In the genomic region with DNA sequence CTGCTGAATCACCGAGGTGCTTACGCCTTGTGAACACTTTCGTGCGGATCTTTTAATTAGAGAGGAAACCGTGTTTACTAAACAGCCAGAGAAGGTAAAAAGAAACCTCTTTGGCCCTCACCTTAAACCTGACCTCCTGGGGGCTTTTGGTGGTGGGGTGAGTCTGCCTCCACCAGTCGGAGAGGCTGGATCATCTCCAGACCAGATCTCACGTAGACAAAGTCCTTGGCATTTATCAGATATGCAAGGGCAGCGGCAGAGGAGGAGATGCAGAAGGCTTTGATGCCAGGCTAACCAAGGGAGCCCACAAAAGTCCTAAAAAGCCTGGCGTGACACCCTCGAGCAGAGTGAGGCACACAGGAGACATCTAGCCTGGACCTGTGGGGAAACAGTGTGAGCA, we compare ENCODE assay signal across 17 mouse cellular contexts.
DNase-seq lines count a peak whose midpoint lies in the region; ATAC-seq lines count a peak whose summit lies in the region.
"Had no signal": no experiment of that assay in that cellular context is flagged by ENCODE, and none has a peak within 500 bp of the region (broad histone marks: within the 10 kb centered on the region; RNA-seq: fewer than 3 reads in every experiment).

No protein-coding gene starts in this region.

- peaks cover 20% of the 10 kb centered on the region for H3K4me1 ChIP-seq in lung, embryonic 16.5 days (replicated peaks; ENCODE audit: control insufficient read depth, insufficient read depth, low read length)
- H3K4me1 ChIP-seq in embryonic facial prominence, embryonic 10.5 days = peaks cover 28% of the 10 kb centered on the region
- H3K4me1 ChIP-seq: forebrain, embryonic 13.5 days; hindbrain, embryonic 13.5 days had no signal

- no peak overlapping the region for H3K4me3 ChIP-seq in lung, embryonic 16.5 days (ENCODE audit: low read length)
- no peak overlapping the region for H3K4me3 ChIP-seq in embryonic facial prominence, embryonic 10.5 days
- H3K4me3 ChIP-seq: embryonic facial prominence, embryonic 13.5 days; forebrain, embryonic 13.5 days; heart, adult 2 months; heart, embryonic 12.5 days; hindbrain, embryonic 13.5 days had no signal

- H3K9me3 ChIP-seq in lung, embryonic 16.5 days (ENCODE audit: control insufficient read depth, low read length) = no peaks in the 10 kb centered on the region
- H3K9me3 ChIP-seq in embryonic facial prominence, embryonic 10.5 days = no peaks in the 10 kb centered on the region
- H3K9me3 ChIP-seq: embryonic facial prominence, embryonic 13.5 days; forebrain, embryonic 13.5 days; heart, embryonic 12.5 days; hindbrain, embryonic 13.5 days had no signal

- no peak overlapping the region for H3K27ac ChIP-seq in lung, embryonic 16.5 days (ENCODE audit: low read length)
- peak overlapping the region; percentile 36; the same call in 1 of the 2 replicates for H3K27ac ChIP-seq in embryonic facial prominence, embryonic 10.5 days (replicated peaks)
- H3K27ac ChIP-seq: embryonic facial prominence, embryonic 13.5 days; forebrain, embryonic 13.5 days; heart, adult 2 months; hindbrain, embryonic 13.5 days; hindbrain, postnatal 0 days had no signal

- no peak overlapping the region for H3K4me2 ChIP-seq in lung, embryonic 16.5 days (ENCODE audit: low read depth, low read length)
- H3K4me2 ChIP-seq: embryonic facial prominence, embryonic 13.5 days; forebrain, embryonic 13.5 days; heart, embryonic 12.5 days; hindbrain, embryonic 13.5 days had no signal

- no peaks in the 10 kb centered on the region for H3K27me3 ChIP-seq in lung, embryonic 16.5 days (ENCODE audit: control insufficient read depth, insufficient read depth, low read depth, low read length)
- 0 out of 2 replicates have a peak, but pooled peaks cover 4% of the 10 kb centered on the region for H3K27me3 ChIP-seq in embryonic facial prominence, embryonic 10.5 days (replicated peaks; ENCODE audit: low read depth, poor library complexity, severe bottlenecking)
- H3K27me3 ChIP-seq: embryonic facial prominence, embryonic 13.5 days; forebrain, embryonic 13.5 days; hindbrain, embryonic 13.5 days had no signal

- DNase-seq in lung, postnatal 4 days = no peak
- DNase-seq in adrenal gland, postnatal 10 days = peak; percentile 78
- DNase-seq in embryonic facial prominence, embryonic 10.5 days (ENCODE audit: low spot score) = no peak
- no peak for DNase-seq in cerebellum, adult 9-11 months
- DNase-seq in layer of hippocampus, adult 9-10 months (ENCODE audit: low spot score) = no peak
- DNase-seq: cerebellum, adult 2 months; cerebellum, postnatal 25 days; forebrain, postnatal 0 days; gastrocnemius, postnatal 14 days; heart, adult 2 months; kidney, adult 11 months had no signal

- H3K36me3 ChIP-seq in lung, embryonic 16.5 days (ENCODE audit: control insufficient read depth, insufficient read depth, low read length) = no peaks in the 10 kb centered on the region
- H3K36me3 ChIP-seq in embryonic facial prominence, embryonic 10.5 days (replicated peaks) = no peaks in the 10 kb centered on the region
- H3K36me3 ChIP-seq: embryonic facial prominence, embryonic 13.5 days; heart, embryonic 12.5 days; hindbrain, embryonic 13.5 days had no signal

- peak overlapping the region; percentile 24; the same call in 1 of the 2 replicates for H3K9ac ChIP-seq in lung, embryonic 16.5 days (ENCODE audit: low read length)
- H3K9ac ChIP-seq: embryonic facial prominence, embryonic 13.5 days; forebrain, embryonic 13.5 days; forebrain, postnatal 0 days; heart, embryonic 12.5 days; hindbrain, embryonic 13.5 days had no signal

- WGBS in lung, embryonic 16.5 days = 52% methylated on average over 10 of the region's 10 CpGs
- 54% methylated on average over 10 of the region's 10 CpGs for WGBS in embryonic facial prominence, embryonic 10.5 days

- no peak for ATAC-seq in lung, embryonic 16.5 days (ENCODE audit: low read depth)
- ATAC-seq: forebrain, embryonic 13.5 days; forebrain, postnatal 0 days; hindbrain, postnatal 0 days had no signal
